Mouse (Mus musculus): ENCODE measurements at regions not wholly inside any gene's neighbourhood (a gene's known extent, or its start where the extent isn't known, plus 50 kb on each side); places are given as distances from the start of the nearest gene placed in this dataset.

- no peak for DNase-seq (ENCODE audit: low spot score)
Measured at GRCm38 (mm10) chr10:91314441-91314840, 133.3 kb upstream of the Tmpo start.

GRCm38 (mm10) chr10:91313316-91313715, 132.2 kb upstream of the Tmpo start:
- DNase-seq (ENCODE audit: low spot score): no peak

GRCm38 (mm10) chr10:91312913-91313312, 131.8 kb upstream of the Tmpo start:
- DNase-seq (ENCODE audit: low spot score): no peak

GRCm38 (mm10) chr10:91300067-91300466, 119.0 kb upstream of the Tmpo start:
- no peak for DNase-seq (ENCODE audit: low spot score)

- DNase-seq (ENCODE audit: low spot score): peak; percentile 30
Measured at GRCm38 (mm10) chr10:91297792-91298460, 116.8 kb upstream of the Tmpo start.

- DNase-seq (ENCODE audit: low spot score): no peak
Measured at GRCm38 (mm10) chr10:91295345-91295744, 114.2 kb upstream of the Tmpo start.

- DNase-seq (ENCODE audit: low spot score): no peak
Measured at GRCm38 (mm10) chr10:91293226-91293625, 112.1 kb upstream of the Tmpo start.

- no peak for DNase-seq (ENCODE audit: low spot score)
Measured at GRCm38 (mm10) chr10:91284259-91284658, 103.1 kb upstream of the Tmpo start.

GRCm38 (mm10) chr10:91270955-91271741, 90.0 kb upstream of the Tmpo start:
- DNase-seq (ENCODE audit: low spot score): peak; percentile 83

- DNase-seq (ENCODE audit: low spot score): no peak
Measured at GRCm38 (mm10) chr10:91270268-91270954, 89.3 kb upstream of the Tmpo start.

- DNase-seq (ENCODE audit: low spot score): no peak
Measured at GRCm38 (mm10) chr10:91267886-91268285, 86.8 kb upstream of the Tmpo start.

GRCm38 (mm10) chr10:91260416-91260815, 79.3 kb upstream of the Tmpo start:
- DNase-seq (ENCODE audit: low spot score): no peak

- DNase-seq (ENCODE audit: low spot score): no peak
Measured at GRCm38 (mm10) chr10:91249681-91250195, 68.6 kb upstream of the Tmpo start.

- DNase-seq (ENCODE audit: low spot score): peak; percentile 37
Measured at GRCm38 (mm10) chr10:91244297-91244696, 63.2 kb upstream of the Tmpo start.

- DNase-seq (ENCODE audit: low spot score): no peak
Measured at GRCm38 (mm10) chr10:91242491-91243046, 61.5 kb upstream of the Tmpo start.

GRCm38 (mm10) chr10:91241611-91242005, 60.5 kb upstream of the Tmpo start:
- DNase-seq (ENCODE audit: low spot score): peak; percentile 28

- peak; percentile 61 for DNase-seq (ENCODE audit: low spot score)
Measured at GRCm38 (mm10) chr10:91240856-91241610, 59.9 kb upstream of the Tmpo start.

GRCm38 (mm10) chr10:91240320-91240719, 59.2 kb upstream of the Tmpo start:
- no peak for DNase-seq (ENCODE audit: low spot score)

- DNase-seq (ENCODE audit: low spot score): peak; percentile 57
Measured at GRCm38 (mm10) chr10:91236844-91237243, 55.7 kb upstream of the Tmpo start.

GRCm38 (mm10) chr10:91234709-91235108, 53.6 kb upstream of the Tmpo start:
- no peak for DNase-seq (ENCODE audit: low spot score)

Data from adipocyte (in vitro differentiated cells).